Mouse (Mus musculus) MN1 (cell line): ENCODE results near the gene Skiv2l.
"Not testable (repeated sequence)": the region's sequence is repeated elsewhere in the genome, so short reads cannot be mapped to it uniquely, and the experiment has no call there.

ENCODE experiments used
- DNase-seq: peaks from one replicate; pipeline ENCODE4 v3.0.0-alpha.2; 2016; ENCODE audit warnings: low spot score

Skiv2l gene

GRCm38 (mm10) chr17:34811275-34811674 lies 38.7 kb downstream of the Skiv2l start:
- DNase-seq, result no peak

- DNase-seq, result not testable (repeated sequence)
Observed at GRCm38 (mm10) chr17:34810811-34811210, 39.2 kb downstream of the Skiv2l start.

GRCm38 (mm10) chr17:34810411-34810810 lies 39.6 kb downstream of the Skiv2l start:
- not testable (repeated sequence) for DNase-seq

- no peak for DNase-seq
Observed at GRCm38 (mm10) chr17:34808599-34809205, 41.3 kb downstream of the Skiv2l start.

GRCm38 (mm10) chr17:34807176-34807575 lies 42.8 kb downstream of the Skiv2l start:
- DNase-seq, result no peak

- no peak for DNase-seq
Observed at GRCm38 (mm10) chr17:34804871-34805562, 45.0 kb downstream of the Skiv2l start.

- DNase-seq, result not testable (repeated sequence)
Observed at GRCm38 (mm10) chr17:34804301-34804700, 45.7 kb downstream of the Skiv2l start, which contains the start of gene Cyp21a1. Gene Cyp21a1, minus strand, starts transcription at chr17:34804561.

GRCm38 (mm10) chr17:34803367-34803766 lies 46.6 kb downstream of the Skiv2l start:
- not testable (repeated sequence) for DNase-seq

- DNase-seq, result not testable (repeated sequence)
Observed at GRCm38 (mm10) chr17:34802756-34803155, 47.3 kb downstream of the Skiv2l start.

GRCm38 (mm10) chr17:34800781-34801305 lies 49.2 kb downstream of the Skiv2l start:
- not testable (repeated sequence) for DNase-seq

- DNase-seq, result no peak
Observed at GRCm38 (mm10) chr17:34799531-34799925, 50.5 kb downstream of the Skiv2l start.

GRCm38 (mm10) chr17:34798866-34799530 lies 51.0 kb downstream of the Skiv2l start:
- DNase-seq, result no peak

- not testable (repeated sequence) for DNase-seq
Observed at GRCm38 (mm10) chr17:34798071-34798470, 51.9 kb downstream of the Skiv2l start.

- not testable (repeated sequence) for DNase-seq
Observed at GRCm38 (mm10) chr17:34797211-34797995, 52.6 kb downstream of the Skiv2l start.

- DNase-seq, result no peak
Observed at GRCm38 (mm10) chr17:34796311-34797140, 53.5 kb downstream of the Skiv2l start.

- DNase-seq, result no peak
Observed at GRCm38 (mm10) chr17:34795633-34796032, 54.4 kb downstream of the Skiv2l start.

GRCm38 (mm10) chr17:34795016-34795415 lies 55.0 kb downstream of the Skiv2l start:
- DNase-seq, result no peak
